Mouse (Mus musculus) limb, embryonic 14.5 days (tissue): ENCODE results near the gene Abhd18. TPM values are rescaled to one million over a fixed set of nuclear protein-coding genes. Genes with fewer than 3 reads are reported as not detected.

Source experiments
- ATAC-seq: fragments of 200-750 bp; cut with Nextera tagmentation; 2 replicates; pipeline ENCODE4 v1.8.0; 2017; ENCODE audit warnings: low read depth, moderate number of reproducible peaks, moderate TSS enrichment; ENCODE audit not compliant: low FRiP score
- DNase-seq: peaks from one replicate; pipeline ENCODE4 v3.0.0-alpha.2; 2015; ENCODE audit warnings: low spot score
- H3K27ac ChIP-seq: fragments of 300-500 bp; sonication (generic); replicated peaks from 2 replicates; pipeline ENCODE4 v1.5.1; 2014; ENCODE audit warnings: low read depth, mild to moderate bottlenecking, low read length, moderate library complexity, mixed read lengths
- H3K27me3 ChIP-seq: fragments of 300-500 bp; sonication (generic); 2 replicates; pipeline ENCODE4 v1.6.1; 2014; ENCODE audit warnings: low read length, mixed read lengths; ENCODE audit not compliant: control insufficient read depth, insufficient read depth
- H3K36me3 ChIP-seq: fragments of 300-500 bp; sonication (generic); 2 replicates; pipeline ENCODE4 v1.6.1; 2014; ENCODE audit warnings: mild to moderate bottlenecking, low read length, moderate library complexity, mixed read lengths; ENCODE audit not compliant: control insufficient read depth, insufficient read depth
- H3K4me1 ChIP-seq: fragments of 300-500 bp; sonication (generic); 2 replicates; pipeline ENCODE4 v1.6.1; 2014; ENCODE audit warnings: antibody characterized with exemption, low read length, mixed read lengths; ENCODE audit not compliant: control insufficient read depth, insufficient read depth
- H3K4me2 ChIP-seq: fragments of 300-500 bp; sonication (generic); replicated peaks from 2 replicates; pipeline ENCODE4 v1.6.1; 2014; ENCODE audit warnings: low read depth, mild to moderate bottlenecking, low read length, moderate library complexity; ENCODE audit not compliant: severe bottlenecking
- H3K4me3 ChIP-seq: fragments of 300-500 bp; sonication (generic); replicated peaks from 2 replicates; pipeline ENCODE4 v1.5.1; 2014; ENCODE audit warnings: low read length
- H3K9ac ChIP-seq: fragments of 300-500 bp; sonication (generic); 2 replicates; pipeline ENCODE4 v1.6.1; 2014; ENCODE audit warnings: mild to moderate bottlenecking, low read depth, low read length, moderate library complexity; ENCODE audit not compliant: severe bottlenecking
- H3K9me3 ChIP-seq: fragments of 300-500 bp; sonication (generic); 2 replicates; pipeline ENCODE4 v1.6.1; 2016; ENCODE audit warnings: low read length; ENCODE audit not compliant: control insufficient read depth
- POLR2A ChIP-seq: fragments of 200-500 bp; IDR thresholded peaks from 2 replicates; pipeline ENCODE4 v1.8.0; 2012; ENCODE audit warnings: inconsistent platforms, mild to moderate bottlenecking, moderate library complexity, borderline replicate concordance; ENCODE audit not compliant: insufficient read depth, insufficient read length; ENCODE audit errors: extremely low read depth
- WGBS: fragments of 180-500 bp; shearing (Covaris S2); extraction: QIAGEN DNeasy Blood & Tissue Kit; methylation state at CpG from one replicate; pipeline ENCODE4 v1.1.7; 2014; 5-methylcytosine and 5-hydroxymethylcytosine counted together
- polyA plus RNA-seq, 2 experiments: library from polyadenylated mRNA; depleted of rRNA in 1 of 2; stranded (reverse) in 1 of 2; unstranded in 1 of 2; fragments of >200 nt; fragmentation: Nextera tagmentation in 1 of 2; extraction: Ambion mirVana in 1 of 2; gene quantifications; 2 replicates each; pipeline versions ENCODE4 v1.2.1 to v1.2.3; 2012 to 2014

Gene Abhd18
- polyA plus RNA-seq, 2 experiments, result 5.6 to 6.7 TPM

- H3K4me3 ChIP-seq, result no peak overlapping the region
- no peak overlapping the region for H3K27ac ChIP-seq
- H3K4me2 ChIP-seq, result no peak overlapping the region
- H3K9me3 ChIP-seq, result no peaks in the 10 kb centered on the region
- ATAC-seq, result no peak
- H3K36me3 ChIP-seq, result peaks cover 2% of the 10 kb centered on the region; the same call in 1 of the 2 replicates
- no peak overlapping the region for H3K9ac ChIP-seq
- TF ChIP-seq POLR2A, result no peak
- H3K4me1 ChIP-seq, result no peaks in the 10 kb centered on the region
- H3K27me3 ChIP-seq, result no peaks in the 10 kb centered on the region
- no peak for DNase-seq
Observed at GRCm38 (mm10) chr3:40939019-40939418, 92.2 kb downstream of the Abhd18 start.

GRCm38 (mm10) chr3:40949170-40949902 is 102.6 kb downstream of the Abhd18 start, which contains the start of gene Larp1b:
Larp1b (plus strand) TSS chr3:40949828.
- no peak within 1 kb of the TSS for H3K27ac ChIP-seq
- WGBS, result 3% methylated on average over 54 of the region's 66 CpGs
- ATAC-seq (peak; percentile 96), DNase-seq (peak; percentile 95)
- no peaks in the 10 kb centered on the region for H3K36me3 ChIP-seq
- no peaks in the 10 kb centered on the region for H3K4me1 ChIP-seq
- peak within 1 kb of the TSS; percentile 66 for H3K4me3 ChIP-seq
- H3K9me3 ChIP-seq, result no peaks in the 10 kb centered on the region
- H3K9ac ChIP-seq, result peak within 1 kb of the TSS; percentile 64
- H3K4me2 ChIP-seq, result peak within 1 kb of the TSS; percentile 99
- 0 out of 2 replicates have a peak, but pooled peaks cover 13% of the 10 kb centered on the region for H3K27me3 ChIP-seq
- TF ChIP-seq POLR2A, result no peak

- Histone ChIP-seq H3K4me1 (no peaks in the 10 kb centered on the region), H3K9ac (peak overlapping the region; percentile 64), H3K36me3 (no peaks in the 10 kb centered on the region), H3K4me2 (peak overlapping the region; percentile 99), H3K27me3 (0 out of 2 replicates have a peak, but pooled peaks cover 13% of the 10 kb centered on the region), H3K4me3 (peak overlapping the region; percentile 66), H3K9me3 (no peaks in the 10 kb centered on the region), H3K27ac (no peak overlapping the region)
- ATAC-seq (peak; percentile 56; the same call in 1 of the 2 replicates), DNase-seq (no peak)
- TF ChIP-seq POLR2A, result no peak
- WGBS, result 4% methylated on average over 53 of the region's 118 CpGs
Observed at GRCm38 (mm10) chr3:40949903-40950600, 103.3 kb downstream of the Abhd18 start.

- DNase-seq (peak; percentile 6), ATAC-seq (no peak)
- Histone ChIP-seq H3K27me3 (0 out of 2 replicates have a peak, but pooled peaks cover 13% of the 10 kb centered on the region), H3K4me2 (peak overlapping the region; percentile 99), H3K4me3 (peak overlapping the region; percentile 66), H3K9ac (peak overlapping the region; percentile 64), H3K27ac (no peak overlapping the region), H3K4me1 (no peaks in the 10 kb centered on the region), H3K9me3 (no peaks in the 10 kb centered on the region), H3K36me3 (no peaks in the 10 kb centered on the region)
- WGBS, result 3% methylated on average over 43 of the region's 43 CpGs
- TF ChIP-seq POLR2A, result no peak
Observed at GRCm38 (mm10) chr3:40950601-40951201, 103.9 kb downstream of the Abhd18 start.

- H3K9me3 ChIP-seq, result no peaks in the 10 kb centered on the region
- H3K4me1 ChIP-seq, result no peaks in the 10 kb centered on the region
- peak; percentile 27 for DNase-seq
- H3K9ac ChIP-seq, result no peak overlapping the region
- peak overlapping the region; percentile 66 for H3K4me3 ChIP-seq
- ATAC-seq, result no peak
- no peak for TF ChIP-seq POLR2A
- 0 out of 2 replicates have a peak, but pooled peaks cover 13% of the 10 kb centered on the region for H3K27me3 ChIP-seq
- no peaks in the 10 kb centered on the region for H3K36me3 ChIP-seq
- peak overlapping the region; percentile 99 for H3K4me2 ChIP-seq
- 12% methylated on average over 7 of the region's 7 CpGs for WGBS
- H3K27ac ChIP-seq, result no peak overlapping the region
Observed at GRCm38 (mm10) chr3:40951365-40951764, 104.6 kb downstream of the Abhd18 start.
